Mouse (Mus musculus) liver, embryonic 16.5 days (tissue): ENCODE data around the gene Baiap2l1. TPM values are rescaled to one million over a fixed set of nuclear protein-coding genes. Genes with fewer than 3 reads are reported as not detected.

Experiments
- ATAC-seq: fragments of 200-750 bp; cut with Nextera tagmentation; 2 replicates; pipeline ENCODE4 v1.8.0; 2017; ENCODE audit warnings: low read depth, mild to moderate bottlenecking, moderate number of reproducible peaks, moderate library complexity
- H3K27ac ChIP-seq: fragments of 300-500 bp; sonication (generic); 2 replicates; pipeline ENCODE4 v1.5.1; 2014; ENCODE audit warnings: mild to moderate bottlenecking, low read length
- H3K27me3 ChIP-seq: fragments of 300-500 bp; sonication (generic); 2 replicates; pipeline ENCODE4 v1.6.1; 2014; ENCODE audit warnings: low read depth, low read length, mixed read lengths; ENCODE audit not compliant: control insufficient read depth, insufficient read depth
- H3K36me3 ChIP-seq: fragments of 300-500 bp; sonication (generic); 2 replicates; pipeline ENCODE4 v1.6.1; 2014; ENCODE audit warnings: mild to moderate bottlenecking; ENCODE audit not compliant: control insufficient read depth, insufficient read depth
- H3K4me1 ChIP-seq: fragments of 300-500 bp; sonication (generic); 2 replicates; pipeline ENCODE4 v1.6.1; 2014; ENCODE audit warnings: low read depth, low read length, mixed read lengths; ENCODE audit not compliant: control insufficient read depth
- H3K4me2 ChIP-seq: fragments of 300-500 bp; sonication (generic); 2 replicates; pipeline ENCODE4 v1.6.1; 2014; ENCODE audit warnings: low read depth, low read length, mixed read lengths
- H3K4me3 ChIP-seq: fragments of 300-500 bp; sonication (generic); 2 replicates; pipeline ENCODE4 v1.5.1; 2014; ENCODE audit warnings: low read depth, mild to moderate bottlenecking, low read length
- H3K9ac ChIP-seq: fragments of 300-500 bp; sonication (generic); 2 replicates; pipeline ENCODE4 v1.6.1; 2014; ENCODE audit warnings: low read depth, low read length
- H3K9me3 ChIP-seq: fragments of 300-500 bp; sonication (generic); replicated peaks from 2 replicates; pipeline ENCODE4 v1.6.1; 2016; ENCODE audit warnings: low read length; ENCODE audit not compliant: control insufficient read depth
- WGBS: fragments of 180-500 bp; shearing (Covaris S2); extraction: QIAGEN DNeasy Blood & Tissue Kit; methylation state at CpG from one replicate; pipeline ENCODE4 v1.1.7; 2014; ENCODE audit not compliant: insufficient replicate concordance; 5-methylcytosine and 5-hydroxymethylcytosine counted together
- polyA plus RNA-seq: library from polyadenylated mRNA; unstranded; fragments of >200 nt; fragmentation: Nextera tagmentation; extraction: Ambion mirVana; gene quantifications from 2 replicates; pipeline ENCODE4 v1.2.1, GENCODE M21; 2015

Baiap2l1 gene
- polyA plus RNA-seq, 1 experiment from 2014 or later, result 9.0 TPM

DNA sequence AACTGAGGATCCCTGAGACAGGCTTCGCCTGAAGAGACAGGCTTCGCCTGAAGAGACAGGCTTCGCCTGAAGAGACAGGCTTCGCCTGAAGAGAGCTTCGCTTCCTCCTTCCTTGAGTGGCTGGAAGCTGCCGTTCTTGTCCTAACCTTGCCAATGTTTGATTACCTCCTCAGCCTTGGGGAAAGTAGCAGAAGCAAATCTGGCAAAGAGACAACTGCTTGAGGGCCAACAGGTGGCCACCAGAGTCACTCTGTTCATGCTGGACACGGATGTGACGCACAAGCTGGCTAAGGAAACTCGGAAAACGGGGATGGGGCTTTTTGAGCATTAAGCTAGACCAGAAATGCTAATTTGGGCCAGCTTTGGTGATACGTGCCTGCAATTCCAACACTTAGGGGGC lies 23.9 kb downstream of the Baiap2l1 start:
- no peaks in the 10 kb centered on the region for H3K27me3 ChIP-seq
- H3K9ac ChIP-seq, result no peak overlapping the region
- WGBS, result 71% methylated on average over 11 of the region's 11 CpGs
- H3K4me2 ChIP-seq, result no peak overlapping the region
- H3K4me1 ChIP-seq, result peaks cover 6% of the 10 kb centered on the region
- ATAC-seq, result no peak
- H3K4me3 ChIP-seq, result no peak overlapping the region
- H3K27ac ChIP-seq, result no peak overlapping the region
- no peaks in the 10 kb centered on the region for H3K36me3 ChIP-seq
- H3K9me3 ChIP-seq, result no peaks in the 10 kb centered on the region

DNA sequence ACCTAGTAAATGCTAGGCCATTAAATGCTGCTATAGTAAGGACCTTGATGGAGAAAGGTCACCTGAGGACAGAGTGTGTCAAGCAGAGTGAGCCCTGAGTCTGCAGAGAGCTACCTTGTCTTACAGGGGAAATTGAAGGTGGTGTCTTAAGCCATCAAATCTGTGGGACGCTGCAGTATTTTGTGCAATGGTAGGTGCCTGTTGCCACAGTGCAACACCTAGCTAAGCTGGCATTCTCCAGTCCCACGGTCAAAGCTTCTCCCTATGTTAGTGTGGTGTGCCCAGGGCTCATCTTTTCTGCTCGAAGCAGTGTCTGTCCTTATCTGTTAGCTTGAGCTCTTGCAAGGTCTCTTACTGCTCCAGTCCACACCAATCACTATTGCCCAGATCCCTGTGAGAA lies 35.2 kb downstream of the Baiap2l1 start:
- 55% methylated on average over 3 of the region's 3 CpGs for whole genome bisulfite sequencing
- no peaks in the 10 kb centered on the region for H3K27me3 ChIP-seq
- no peak overlapping the region for H3K9ac ChIP-seq
- H3K9me3 ChIP-seq, result no peaks in the 10 kb centered on the region
- no peak for ATAC-seq
- H3K27ac ChIP-seq, result no peak overlapping the region
- H3K4me3 ChIP-seq, result no peak overlapping the region
- H3K4me1 ChIP-seq, result no peaks in the 10 kb centered on the region
- H3K4me2 ChIP-seq, result no peak overlapping the region
- no peaks in the 10 kb centered on the region for H3K36me3 ChIP-seq

DNA sequence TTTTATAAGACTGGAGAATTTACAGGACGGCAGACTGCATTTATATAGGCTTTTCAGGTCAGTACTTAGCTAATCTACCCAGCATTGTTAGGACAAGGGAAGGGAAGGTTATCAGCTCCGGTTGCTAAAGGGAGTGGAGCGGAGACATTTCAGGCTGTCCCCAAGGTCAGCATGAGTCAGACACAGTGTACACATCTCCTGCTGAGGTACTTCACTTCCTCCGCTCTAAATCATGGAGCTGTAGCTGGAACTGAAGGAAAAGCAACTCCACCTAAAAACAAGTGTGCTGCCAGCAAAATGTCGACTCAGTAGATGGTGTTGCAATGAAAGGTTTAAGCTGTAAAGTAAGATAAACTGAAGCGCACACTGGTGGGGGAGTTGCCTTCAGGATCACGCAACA lies 36.2 kb downstream of the Baiap2l1 start:
- Histone ChIP-seq H3K4me3 (no peak overlapping the region), H3K27me3 (no peaks in the 10 kb centered on the region), H3K27ac (no peak overlapping the region), H3K9ac (no peak overlapping the region), H3K36me3 (no peaks in the 10 kb centered on the region), H3K4me2 (no peak overlapping the region), H3K4me1 (no peaks in the 10 kb centered on the region), H3K9me3 (no peaks in the 10 kb centered on the region)
- 0 out of 2 replicates have a peak, but pooled peaks have one; percentile 16 for ATAC-seq
- WGBS, result 39% methylated on average over 7 of the region's 7 CpGs

DNA sequence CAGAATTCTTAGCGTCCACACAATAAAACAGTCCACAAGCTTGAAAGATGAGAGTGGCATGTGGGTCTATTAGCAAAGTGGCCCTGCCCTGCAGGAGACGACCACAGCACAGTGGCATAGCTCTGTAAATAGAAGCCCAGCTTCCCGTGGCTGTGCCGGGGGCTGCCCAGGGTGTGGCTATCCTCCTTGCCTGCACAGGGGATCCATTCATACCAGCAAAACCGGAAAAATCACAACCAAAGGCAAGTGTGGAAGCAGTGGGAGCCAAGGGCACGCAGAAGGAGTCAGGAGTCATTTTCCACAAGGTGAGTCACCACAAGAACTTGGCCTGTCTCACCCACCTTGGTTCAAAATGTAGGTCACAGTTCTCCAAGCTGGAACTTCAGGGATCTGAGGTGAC lies 39.6 kb downstream of the Baiap2l1 start:
- Histone ChIP-seq H3K27ac (no peak overlapping the region), H3K9me3 (no peaks in the 10 kb centered on the region), H3K4me2 (no peak overlapping the region), H3K9ac (no peak overlapping the region), H3K36me3 (no peaks in the 10 kb centered on the region), H3K4me3 (no peak overlapping the region), H3K27me3 (no peaks in the 10 kb centered on the region), H3K4me1 (peaks cover 3% of the 10 kb centered on the region)
- ATAC-seq, result no peak
- WGBS, result 57% methylated on average over 6 of the region's 6 CpGs

DNA sequence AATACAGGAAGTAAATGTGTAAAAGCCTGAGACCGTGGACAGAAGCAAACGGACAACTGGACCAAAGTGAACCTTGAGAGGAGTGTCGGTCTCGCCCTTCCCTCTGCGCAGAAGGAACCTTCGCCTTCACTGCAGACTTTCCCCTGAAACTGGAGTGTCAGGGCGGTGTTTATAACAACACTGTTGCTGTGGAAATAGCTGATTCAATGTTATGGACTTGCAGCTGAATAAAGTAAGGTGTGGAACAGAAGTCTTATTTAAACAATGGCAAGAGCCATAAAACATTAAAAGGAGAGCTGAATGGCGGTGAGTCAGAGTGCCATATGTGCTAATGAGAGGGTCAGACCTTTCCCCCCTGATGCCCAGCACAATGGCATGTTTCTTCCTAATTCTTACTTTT lies 40.5 kb downstream of the Baiap2l1 start:
- H3K9me3 ChIP-seq, result no peaks in the 10 kb centered on the region
- H3K36me3 ChIP-seq, result no peaks in the 10 kb centered on the region
- no peaks in the 10 kb centered on the region for H3K27me3 ChIP-seq
- no peak overlapping the region for H3K4me3 ChIP-seq
- no peak overlapping the region for H3K27ac ChIP-seq
- H3K9ac ChIP-seq, result no peak overlapping the region
- H3K4me1 ChIP-seq, result peaks cover 3% of the 10 kb centered on the region
- WGBS, result 72% methylated on average over 8 of the region's 8 CpGs
- H3K4me2 ChIP-seq, result no peak overlapping the region
- no peak for ATAC-seq

DNA sequence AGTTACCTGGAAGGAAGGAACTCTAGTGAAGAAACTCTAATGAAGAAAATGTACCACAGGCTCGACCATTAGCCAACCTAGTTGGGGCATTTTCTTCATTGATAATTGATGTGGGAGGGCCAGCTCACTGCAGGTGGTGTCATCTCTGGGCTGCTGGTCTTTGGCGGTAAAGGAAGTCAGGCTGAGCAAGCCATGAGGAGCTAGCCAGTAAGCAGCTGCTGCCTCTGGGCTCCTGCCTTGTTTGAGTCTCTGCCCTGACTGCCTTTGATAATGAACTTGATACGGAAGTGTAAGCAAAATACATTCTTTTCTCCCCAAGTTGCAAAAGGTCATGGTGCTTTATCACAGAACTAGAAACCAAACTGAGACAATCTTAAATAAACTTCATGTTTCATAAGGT lies 41.5 kb downstream of the Baiap2l1 start:
- Histone ChIP-seq H3K4me1 (peaks cover 3% of the 10 kb centered on the region), H3K9me3 (no peaks in the 10 kb centered on the region), H3K4me2 (no peak overlapping the region), H3K27me3 (no peaks in the 10 kb centered on the region), H3K36me3 (no peaks in the 10 kb centered on the region), H3K4me3 (no peak overlapping the region), H3K27ac (no peak overlapping the region), H3K9ac (no peak overlapping the region)
- no peak for ATAC-seq
- 52% methylated on average over 3 of the region's 3 CpGs for WGBS

DNA sequence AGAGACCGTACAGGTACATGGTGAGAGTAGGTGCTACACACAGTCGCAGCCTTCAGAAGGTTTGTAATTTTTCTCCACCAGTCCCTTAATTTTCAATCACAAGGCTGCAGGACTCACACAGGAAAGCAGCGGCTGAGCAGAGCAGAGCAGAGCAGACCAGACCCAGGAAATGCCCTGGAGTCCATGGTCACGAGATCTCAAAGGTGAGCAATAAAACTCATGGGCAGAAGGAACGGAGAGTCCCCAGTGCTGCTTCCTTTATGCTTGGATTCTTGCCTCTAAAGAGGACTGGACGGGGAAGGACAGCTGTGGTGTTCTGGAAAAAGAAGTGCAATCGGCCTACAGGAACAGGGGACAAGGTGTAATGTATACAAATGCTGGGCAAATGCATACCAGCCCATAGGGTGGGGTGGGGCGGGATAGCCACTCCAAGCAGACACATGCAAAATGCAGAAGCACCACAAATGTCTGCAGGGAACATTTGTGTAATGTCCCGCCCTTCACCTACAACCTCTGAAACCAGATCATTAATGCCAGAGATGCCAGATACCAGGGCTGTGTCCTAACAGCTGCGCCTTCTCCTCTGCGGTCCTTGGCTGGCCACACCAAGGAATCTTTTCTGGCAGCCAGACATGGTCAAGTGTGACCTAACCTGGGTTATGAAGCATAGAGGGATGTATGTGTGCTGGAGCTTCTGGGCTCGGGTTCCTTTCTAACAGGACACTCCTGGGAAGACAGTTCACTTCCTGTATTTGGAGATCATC lies 43.0 kb downstream of the Baiap2l1 start:
- Histone ChIP-seq H3K27ac (no peak overlapping the region), H3K9ac (no peak overlapping the region), H3K4me3 (no peak overlapping the region), H3K36me3 (no peaks in the 10 kb centered on the region), H3K9me3 (no peaks in the 10 kb centered on the region), H3K4me1 (peaks cover 3% of the 10 kb centered on the region), H3K4me2 (no peak overlapping the region), H3K27me3 (no peaks in the 10 kb centered on the region)
- ATAC-seq, result no peak
- WGBS, result 64% methylated on average over 12 of the region's 12 CpGs

DNA sequence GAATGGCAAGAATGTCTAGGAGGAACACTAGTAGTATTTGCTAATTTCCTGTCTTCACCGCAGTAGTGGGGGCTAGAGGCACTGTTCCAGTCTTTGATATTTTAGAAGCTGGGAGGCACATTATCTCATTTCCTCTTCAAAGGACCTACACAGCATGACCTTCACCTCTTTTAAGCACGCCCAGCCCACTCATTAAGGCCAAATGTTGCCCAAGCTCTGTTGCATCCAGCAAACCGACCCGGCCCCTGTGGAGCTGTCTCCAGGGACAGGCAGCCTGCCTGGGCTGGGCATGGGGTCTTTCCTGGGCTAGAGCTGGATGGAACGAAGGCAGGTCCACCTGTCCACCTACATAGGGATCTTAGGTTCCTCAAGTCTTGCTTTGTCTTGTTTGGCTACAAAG lies 44.6 kb downstream of the Baiap2l1 start:
- Histone ChIP-seq H3K4me1 (peaks cover 3% of the 10 kb centered on the region), H3K9ac (no peak overlapping the region), H3K36me3 (no peaks in the 10 kb centered on the region), H3K9me3 (no peaks in the 10 kb centered on the region), H3K27ac (no peak overlapping the region), H3K4me3 (no peak overlapping the region), H3K4me2 (no peak overlapping the region), H3K27me3 (no peaks in the 10 kb centered on the region)
- ATAC-seq, result no peak
- WGBS, result 7% methylated on average over 5 of the region's 5 CpGs

DNA sequence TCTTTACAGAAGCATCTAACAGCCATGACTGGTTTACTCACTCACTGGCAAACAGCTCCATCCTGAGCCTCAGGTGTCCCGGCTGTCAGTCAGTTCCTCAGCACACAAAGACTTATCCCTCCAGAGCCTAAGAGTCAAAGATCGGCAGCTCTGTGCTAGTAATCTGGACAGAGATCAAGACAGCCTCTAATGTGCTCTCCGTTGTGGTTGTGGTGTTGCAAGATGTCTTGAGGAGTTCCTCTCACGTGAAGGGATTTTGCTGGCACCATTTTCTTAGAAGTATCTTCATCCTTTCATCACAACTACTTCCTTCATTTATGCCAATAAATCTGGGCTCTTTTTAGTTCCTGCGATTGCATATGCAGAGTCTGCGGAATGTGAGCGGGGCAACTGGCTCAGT lies 45.7 kb downstream of the Baiap2l1 start:
- Histone ChIP-seq H3K27me3 (no peaks in the 10 kb centered on the region), H3K27ac (no peak overlapping the region), H3K4me3 (no peak overlapping the region), H3K4me2 (no peak overlapping the region), H3K9ac (no peak overlapping the region), H3K36me3 (no peaks in the 10 kb centered on the region), H3K4me1 (peaks cover 3% of the 10 kb centered on the region), H3K9me3 (no peaks in the 10 kb centered on the region)
- 36% methylated on average over 7 of the region's 7 CpGs for WGBS
- ATAC-seq, result no peak
